Mouse (Mus musculus): ENCODE results near the gene Maml3. TPM values are rescaled to one million over a fixed set of nuclear protein-coding genes. Genes with fewer than 3 reads are reported as not detected.

The Maml3 gene
- polyA plus RNA-seq, 1 experiment, result 3.1 TPM

- TF ChIP-seq E2F4 (IDR thresholded peaks at IDR 0.05; ENCODE audit: insufficient read depth), result no peak
- Histone ChIP-seq H3K4me2 (ENCODE audit: low read depth) (no peak overlapping the region), H3K27me3 (ENCODE audit: control insufficient read depth, insufficient read depth, insufficient read length) (no peaks in the 10 kb centered on the region), H3ac (ENCODE audit: control insufficient read depth, insufficient read length) (no peak overlapping the region), H3K4me3 (no peak overlapping the region), H3K36me3 (ENCODE audit: control insufficient read depth, insufficient read depth) (no peaks in the 10 kb centered on the region), H3K79me2 (ENCODE audit: control insufficient read depth, insufficient read depth) (no peaks in the 10 kb centered on the region)
These were observed 377.4 kb downstream of the Maml3 start for GRCm38 (mm10) chr3:51727487-51727886.

- Histone ChIP-seq H3K4me3 (no peak overlapping the region), H3K4me2 (ENCODE audit: low read depth) (no peak overlapping the region), H3K79me2 (ENCODE audit: control insufficient read depth, insufficient read depth) (no peaks in the 10 kb centered on the region), H3K27me3 (ENCODE audit: control insufficient read depth, insufficient read depth, insufficient read length) (no peaks in the 10 kb centered on the region), H3K36me3 (ENCODE audit: control insufficient read depth, insufficient read depth) (no peaks in the 10 kb centered on the region), H3ac (ENCODE audit: control insufficient read depth, insufficient read length) (no peak overlapping the region)
- TF ChIP-seq MYOD1 (IDR thresholded peaks at IDR 0.05; ENCODE audit: control insufficient read depth in 1 of 3, insufficient read length in 2 of 3, low read depth in 2 of 3) (no peak), MYOG (IDR thresholded peaks at IDR 0.05; ENCODE audit: control insufficient read depth in 1 of 3, insufficient read depth in 1 of 3, insufficient read length in 2 of 3, low read depth in 2 of 3) (no peak), USF1 (IDR thresholded peaks at IDR 0.05; ENCODE audit: low read depth) (no peak), POLR2A (IDR thresholded peaks at IDR 0.05; ENCODE audit: insufficient read length, low read depth) (no peak), SRF (IDR thresholded peaks at IDR 0.05; ENCODE audit: control insufficient read depth, insufficient read length, low read depth) (no peak), TCF3 (IDR thresholded peaks at IDR 0.05; ENCODE audit: insufficient read length, low read depth) (no peak), POLR2AphosphoS2 (IDR thresholded peaks at IDR 0.05; ENCODE audit: insufficient read length, low read depth) (no peak), E2F4 (IDR thresholded peaks at IDR 0.05; ENCODE audit: insufficient read depth) (no peak), MAX (IDR thresholded peaks at IDR 0.05; ENCODE audit: low read depth) (no peak), REST (IDR thresholded peaks at IDR 0.05; ENCODE audit: insufficient read depth, insufficient read length) (no peak), TCF12 (IDR thresholded peaks at IDR 0.05; ENCODE audit: insufficient read depth, poor library complexity, severe bottlenecking) (no peak)
These were observed 378.6 kb downstream of the Maml3 start for GRCm38 (mm10) chr3:51726257-51726656.

DNA sequence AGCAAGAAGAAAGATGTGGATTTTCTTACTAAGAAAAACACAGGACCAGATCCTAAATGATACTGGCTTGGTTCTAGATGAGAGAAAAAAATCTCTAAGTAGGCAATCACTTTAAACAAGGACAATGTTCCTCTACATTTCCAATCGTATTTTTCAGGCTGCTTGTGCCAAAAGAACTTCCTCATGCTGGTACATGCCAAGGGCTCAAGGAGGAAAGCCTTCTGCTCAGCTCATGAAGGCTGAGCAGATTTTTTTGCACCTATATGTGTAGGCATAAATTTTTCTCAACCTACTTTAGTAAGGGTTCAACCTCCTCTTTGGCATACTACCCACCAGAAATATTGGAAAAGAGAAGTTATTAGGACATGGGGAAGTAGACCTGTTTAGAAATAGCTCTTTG lies 384.9 kb downstream of the Maml3 start:
- no peak overlapping the region for H3ac ChIP-seq (ENCODE audit: control insufficient read depth, insufficient read length)
- no peaks in the 10 kb centered on the region for H3K36me3 ChIP-seq (ENCODE audit: control insufficient read depth, insufficient read depth)
- no peak overlapping the region for H3K4me3 ChIP-seq
- no peaks in the 10 kb centered on the region for H3K79me2 ChIP-seq (ENCODE audit: control insufficient read depth, insufficient read depth)
- no peaks in the 10 kb centered on the region for H3K27me3 ChIP-seq (ENCODE audit: control insufficient read depth, insufficient read depth, insufficient read length)
- TF ChIP-seq MYOG (IDR thresholded peaks at IDR 0.05; ENCODE audit: control insufficient read depth in 1 of 3, insufficient read depth in 1 of 3, insufficient read length in 2 of 3, low read depth in 2 of 3) (no peak), TCF12 (IDR thresholded peaks at IDR 0.05; ENCODE audit: insufficient read depth, poor library complexity, severe bottlenecking) (no peak), SRF (IDR thresholded peaks at IDR 0.05; ENCODE audit: control insufficient read depth, insufficient read length, low read depth) (no peak), POLR2A (IDR thresholded peaks at IDR 0.05; ENCODE audit: insufficient read length, low read depth) (no peak), MAX (IDR thresholded peaks at IDR 0.05; ENCODE audit: low read depth) (no peak), USF1 (IDR thresholded peaks at IDR 0.05; ENCODE audit: low read depth) (no peak), MYOD1 (IDR thresholded peaks at IDR 0.05; ENCODE audit: control insufficient read depth in 1 of 3, insufficient read length in 2 of 3, low read depth in 2 of 3) (no peak), REST (IDR thresholded peaks at IDR 0.05; ENCODE audit: insufficient read depth, insufficient read length) (no peak), POLR2AphosphoS2 (IDR thresholded peaks at IDR 0.05; ENCODE audit: insufficient read length, low read depth) (no peak), CEBPB (IDR thresholded peaks at IDR 0.05; ENCODE audit: insufficient read depth, poor library complexity, severe bottlenecking) (no peak), TCF3 (IDR thresholded peaks at IDR 0.05; ENCODE audit: insufficient read length, low read depth) (no peak), E2F4 (IDR thresholded peaks at IDR 0.05; ENCODE audit: insufficient read depth) (no peak)
- no peak overlapping the region for H3K4me2 ChIP-seq (ENCODE audit: low read depth)

DNA sequence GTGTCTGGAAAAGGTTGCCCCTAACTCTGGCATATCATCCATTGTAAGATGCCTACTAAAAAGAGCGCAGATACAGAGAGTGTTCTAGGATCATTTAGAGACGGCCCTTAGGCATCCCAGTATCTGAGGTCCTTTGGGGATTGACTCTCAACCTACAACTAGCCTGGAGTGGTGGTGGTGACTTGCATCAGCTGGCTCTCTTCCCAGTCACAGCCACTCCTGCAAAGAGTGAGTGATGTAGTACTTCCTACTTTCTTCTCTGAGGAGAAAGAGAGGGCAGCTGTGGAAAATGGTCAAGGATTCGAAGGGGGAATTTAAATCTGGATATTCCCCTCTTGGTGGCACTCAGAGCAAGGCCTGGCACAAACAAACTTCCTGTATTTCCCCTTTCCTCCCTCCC lies 385.5 kb downstream of the Maml3 start:
- no peaks in the 10 kb centered on the region for H3K79me2 ChIP-seq (ENCODE audit: control insufficient read depth, insufficient read depth)
- no peaks in the 10 kb centered on the region for H3K27me3 ChIP-seq (ENCODE audit: control insufficient read depth, insufficient read depth, insufficient read length)
- no peaks in the 10 kb centered on the region for H3K36me3 ChIP-seq (ENCODE audit: control insufficient read depth, insufficient read depth)
- no peak overlapping the region for H3ac ChIP-seq (ENCODE audit: control insufficient read depth, insufficient read length)
- H3K4me2 ChIP-seq (ENCODE audit: low read depth), result no peak overlapping the region
- no peak overlapping the region for H3K4me3 ChIP-seq
- no peak for TF ChIP-seq MYOD1 (IDR thresholded peaks at IDR 0.05; ENCODE audit: control insufficient read depth in 1 of 3, insufficient read length in 2 of 3, low read depth in 2 of 3)
- 0 out of 2 replicates have a peak, but pooled peaks have one; percentile 32 for TF ChIP-seq CEBPB (IDR thresholded peaks at IDR 0.05; ENCODE audit: insufficient read depth, poor library complexity, severe bottlenecking)

- Histone ChIP-seq H3K4me3 (no peak overlapping the region), H3ac (ENCODE audit: control insufficient read depth, insufficient read length) (no peak overlapping the region), H3K4me2 (ENCODE audit: low read depth) (no peak overlapping the region), H3K36me3 (ENCODE audit: control insufficient read depth, insufficient read depth) (no peaks in the 10 kb centered on the region), H3K79me2 (ENCODE audit: control insufficient read depth, insufficient read depth) (no peaks in the 10 kb centered on the region), H3K27me3 (ENCODE audit: control insufficient read depth, insufficient read depth, insufficient read length) (no peaks in the 10 kb centered on the region)
- TF ChIP-seq POLR2A (IDR thresholded peaks at IDR 0.05; ENCODE audit: insufficient read length, low read depth) (no peak), USF1 (IDR thresholded peaks at IDR 0.05; ENCODE audit: low read depth) (no peak), POLR2AphosphoS2 (IDR thresholded peaks at IDR 0.05; ENCODE audit: insufficient read length, low read depth) (no peak), MYOD1 (IDR thresholded peaks at IDR 0.05; ENCODE audit: control insufficient read depth in 1 of 3, insufficient read length in 2 of 3, low read depth in 2 of 3) (peak in 2 of 3 experiments; percentile 55 to 74), REST (IDR thresholded peaks at IDR 0.05; ENCODE audit: insufficient read depth, insufficient read length) (no peak), MYOG (IDR thresholded peaks at IDR 0.05; ENCODE audit: control insufficient read depth in 1 of 3, insufficient read depth in 1 of 3, insufficient read length in 2 of 3, low read depth in 2 of 3) (peak in 2 of 3 experiments; percentile 11 to 66)
These were observed 387.0 kb downstream of the Maml3 start for GRCm38 (mm10) chr3:51717909-51718308.

Data from myocyte (in vitro differentiated cells).